Mouse (Mus musculus): ENCODE measurements at regions not wholly inside any gene's neighbourhood (a gene's known extent, or its start where the extent isn't known, plus 50 kb on each side); places are given as distances from the start of the nearest gene placed in this dataset.
A peak's percentile ranks its signal among the peaks of the same experiment; 100 is the strongest.

- no peak for ATAC-seq (replicated peaks; ENCODE audit: low FRiP score)
Observed at GRCm38 (mm10) chr1:42260033-42260925, 435.3 kb upstream of the Pou3f3 start.

GRCm38 (mm10) chr1:42261031-42261430 is 434.5 kb upstream of the Pou3f3 start:
- Histone ChIP-seq H3K9me3 (ENCODE audit: control insufficient read depth, low read length) (no peaks in the 10 kb centered on the region), H3K36me3 (ENCODE audit: control insufficient read depth, insufficient read depth, low read length) (no peaks in the 10 kb centered on the region), H3K4me3 (ENCODE audit: low read depth, low read length) (no peak overlapping the region), H3K4me1 (replicated peaks; ENCODE audit: control insufficient read depth, insufficient read depth, low read length) (no peaks in the 10 kb centered on the region), H3K27me3 (replicated peaks; ENCODE audit: control insufficient read depth, insufficient read depth, low read length) (no peaks in the 10 kb centered on the region), H3K9ac (ENCODE audit: low read depth, low read length) (no peak overlapping the region), H3K27ac (ENCODE audit: low read depth, low read length) (no peak overlapping the region), H3K4me2 (no peak overlapping the region)
- ATAC-seq (replicated peaks; ENCODE audit: low FRiP score) (no peak), DNase-seq (ENCODE audit: low spot score) (no peak)
- WGBS, result 83% methylated on average over 3 of the region's 3 CpGs

More at GRCm38 (mm10) chr1:42260033-42260925, 435.3 kb upstream of the Pou3f3 start:
- no peaks in the 10 kb centered on the region for H3K36me3 ChIP-seq (ENCODE audit: control insufficient read depth, insufficient read depth, low read length)
- no peaks in the 10 kb centered on the region for H3K27me3 ChIP-seq (replicated peaks; ENCODE audit: control insufficient read depth, insufficient read depth, low read length)
- WGBS, result 70% methylated on average over 9 of the region's 9 CpGs
- no peaks in the 10 kb centered on the region for H3K9me3 ChIP-seq (ENCODE audit: control insufficient read depth, low read length)
- no peak overlapping the region for H3K4me3 ChIP-seq (ENCODE audit: low read depth, low read length)
- no peak overlapping the region for H3K27ac ChIP-seq (ENCODE audit: low read depth, low read length)
- DNase-seq (ENCODE audit: low spot score), result no peak
- H3K4me1 ChIP-seq (replicated peaks; ENCODE audit: control insufficient read depth, insufficient read depth, low read length), result no peaks in the 10 kb centered on the region
- no peak overlapping the region for H3K4me2 ChIP-seq
- no peak overlapping the region for H3K9ac ChIP-seq (ENCODE audit: low read depth, low read length)

GRCm38 (mm10) chr1:42261800-42262199 is 433.8 kb upstream of the Pou3f3 start:
- H3K27ac ChIP-seq (ENCODE audit: low read depth, low read length), result no peak overlapping the region
- no peak for ATAC-seq (replicated peaks; ENCODE audit: low FRiP score)
- no peaks in the 10 kb centered on the region for H3K36me3 ChIP-seq (ENCODE audit: control insufficient read depth, insufficient read depth, low read length)
- DNase-seq (ENCODE audit: low spot score), result no peak
- H3K9me3 ChIP-seq (ENCODE audit: control insufficient read depth, low read length), result no peaks in the 10 kb centered on the region
- H3K9ac ChIP-seq (ENCODE audit: low read depth, low read length), result no peak overlapping the region
- 16% methylated on average over 13 of the region's 13 CpGs for WGBS
- H3K27me3 ChIP-seq (replicated peaks; ENCODE audit: control insufficient read depth, insufficient read depth, low read length), result no peaks in the 10 kb centered on the region
- H3K4me1 ChIP-seq (replicated peaks; ENCODE audit: control insufficient read depth, insufficient read depth, low read length), result no peaks in the 10 kb centered on the region
- peak overlapping the region; percentile 12; the same call in 1 of the 2 replicates for H3K4me2 ChIP-seq
- no peak overlapping the region for H3K4me3 ChIP-seq (ENCODE audit: low read depth, low read length)

GRCm38 (mm10) chr1:42262606-42263005 is 433.0 kb upstream of the Pou3f3 start:
- Histone ChIP-seq H3K4me2 (no peak overlapping the region), H3K9me3 (ENCODE audit: control insufficient read depth, low read length) (no peaks in the 10 kb centered on the region), H3K9ac (ENCODE audit: low read depth, low read length) (no peak overlapping the region), H3K36me3 (ENCODE audit: control insufficient read depth, insufficient read depth, low read length) (no peaks in the 10 kb centered on the region), H3K4me3 (ENCODE audit: low read depth, low read length) (no peak overlapping the region), H3K27me3 (replicated peaks; ENCODE audit: control insufficient read depth, insufficient read depth, low read length) (no peaks in the 10 kb centered on the region), H3K4me1 (replicated peaks; ENCODE audit: control insufficient read depth, insufficient read depth, low read length) (no peaks in the 10 kb centered on the region), H3K27ac (ENCODE audit: low read depth, low read length) (no peak overlapping the region)
- ATAC-seq (replicated peaks; ENCODE audit: low FRiP score), result no peak
- DNase-seq (ENCODE audit: low spot score), result no peak
- WGBS, result 60% methylated on average over 5 of the region's 5 CpGs

- DNase-seq (ENCODE audit: low spot score) (no peak), ATAC-seq (replicated peaks; ENCODE audit: low FRiP score) (no peak)
- no peak overlapping the region for H3K9ac ChIP-seq (ENCODE audit: low read depth, low read length)
- no peaks in the 10 kb centered on the region for H3K4me1 ChIP-seq (replicated peaks; ENCODE audit: control insufficient read depth, insufficient read depth, low read length)
- no peak overlapping the region for H3K4me2 ChIP-seq
- no peaks in the 10 kb centered on the region for H3K36me3 ChIP-seq (ENCODE audit: control insufficient read depth, insufficient read depth, low read length)
- H3K4me3 ChIP-seq (ENCODE audit: low read depth, low read length), result no peak overlapping the region
- H3K27me3 ChIP-seq (replicated peaks; ENCODE audit: control insufficient read depth, insufficient read depth, low read length), result no peaks in the 10 kb centered on the region
- no peaks in the 10 kb centered on the region for H3K9me3 ChIP-seq (ENCODE audit: control insufficient read depth, low read length)
- no peak overlapping the region for H3K27ac ChIP-seq (ENCODE audit: low read depth, low read length)
- WGBS, result 65% methylated on average over 8 of the region's 8 CpGs
Observed at GRCm38 (mm10) chr1:42277130-42277529, 418.4 kb upstream of the Pou3f3 start.

- no peak overlapping the region for H3K4me3 ChIP-seq (ENCODE audit: low read depth, low read length)
- no peaks in the 10 kb centered on the region for H3K36me3 ChIP-seq (ENCODE audit: control insufficient read depth, insufficient read depth, low read length)
- H3K27me3 ChIP-seq (replicated peaks; ENCODE audit: control insufficient read depth, insufficient read depth, low read length), result no peaks in the 10 kb centered on the region
- ATAC-seq (replicated peaks; ENCODE audit: low FRiP score) (no peak), DNase-seq (ENCODE audit: low spot score) (no peak)
- no peaks in the 10 kb centered on the region for H3K9me3 ChIP-seq (ENCODE audit: control insufficient read depth, low read length)
- H3K4me2 ChIP-seq, result no peak overlapping the region
- H3K4me1 ChIP-seq (replicated peaks; ENCODE audit: control insufficient read depth, insufficient read depth, low read length), result no peaks in the 10 kb centered on the region
- H3K27ac ChIP-seq (ENCODE audit: low read depth, low read length), result no peak overlapping the region
- 78% methylated on average over 10 of the region's 10 CpGs for WGBS
- H3K9ac ChIP-seq (ENCODE audit: low read depth, low read length), result no peak overlapping the region
Observed at GRCm38 (mm10) chr1:42295841-42296240, 399.7 kb upstream of the Pou3f3 start.

- H3K9ac ChIP-seq (ENCODE audit: low read depth, low read length), result no peak overlapping the region
- DNase-seq (ENCODE audit: low spot score), result no peak
- H3K27ac ChIP-seq (ENCODE audit: low read depth, low read length), result no peak overlapping the region
- no peaks in the 10 kb centered on the region for H3K36me3 ChIP-seq (ENCODE audit: control insufficient read depth, insufficient read depth, low read length)
- 77% methylated on average over 1 of the region's 1 CpGs for WGBS
- no peak overlapping the region for H3K4me2 ChIP-seq
- H3K27me3 ChIP-seq (replicated peaks; ENCODE audit: control insufficient read depth, insufficient read depth, low read length), result no peaks in the 10 kb centered on the region
- no peak overlapping the region for H3K4me3 ChIP-seq (ENCODE audit: low read depth, low read length)
- no peak for ATAC-seq (replicated peaks; ENCODE audit: low FRiP score)
- no peaks in the 10 kb centered on the region for H3K9me3 ChIP-seq (ENCODE audit: control insufficient read depth, low read length)
- no peaks in the 10 kb centered on the region for H3K4me1 ChIP-seq (replicated peaks; ENCODE audit: control insufficient read depth, insufficient read depth, low read length)
Observed at GRCm38 (mm10) chr1:42309251-42309650, 386.3 kb upstream of the Pou3f3 start.

GRCm38 (mm10) chr1:42313494-42313893 is 382.1 kb upstream of the Pou3f3 start:
- no peaks in the 10 kb centered on the region for H3K4me1 ChIP-seq (replicated peaks; ENCODE audit: control insufficient read depth, insufficient read depth, low read length)
- H3K9me3 ChIP-seq (ENCODE audit: control insufficient read depth, low read length), result no peaks in the 10 kb centered on the region
- no peaks in the 10 kb centered on the region for H3K27me3 ChIP-seq (replicated peaks; ENCODE audit: control insufficient read depth, insufficient read depth, low read length)
- no peak overlapping the region for H3K4me2 ChIP-seq
- no peak overlapping the region for H3K4me3 ChIP-seq (ENCODE audit: low read depth, low read length)
- H3K27ac ChIP-seq (ENCODE audit: low read depth, low read length), result no peak overlapping the region
- no peaks in the 10 kb centered on the region for H3K36me3 ChIP-seq (ENCODE audit: control insufficient read depth, insufficient read depth, low read length)
- H3K9ac ChIP-seq (ENCODE audit: low read depth, low read length), result no peak overlapping the region
- no peak for DNase-seq (ENCODE audit: low spot score)
- WGBS, result 81% methylated on average over 4 of the region's 4 CpGs
- no peak for ATAC-seq (replicated peaks; ENCODE audit: low FRiP score)

GRCm38 (mm10) chr1:42351884-42352283 is 343.7 kb upstream of the Pou3f3 start:
- H3K27me3 ChIP-seq (replicated peaks; ENCODE audit: control insufficient read depth, insufficient read depth, low read length), result no peaks in the 10 kb centered on the region
- H3K4me2 ChIP-seq, result no peak overlapping the region
- H3K27ac ChIP-seq (ENCODE audit: low read depth, low read length), result no peak overlapping the region
- no peaks in the 10 kb centered on the region for H3K4me1 ChIP-seq (replicated peaks; ENCODE audit: control insufficient read depth, insufficient read depth, low read length)
- DNase-seq (ENCODE audit: low spot score), result no peak
- H3K4me3 ChIP-seq (ENCODE audit: low read depth, low read length), result no peak overlapping the region
- H3K36me3 ChIP-seq (ENCODE audit: control insufficient read depth, insufficient read depth, low read length), result no peaks in the 10 kb centered on the region
- H3K9me3 ChIP-seq (ENCODE audit: control insufficient read depth, low read length), result no peaks in the 10 kb centered on the region
- no peak overlapping the region for H3K9ac ChIP-seq (ENCODE audit: low read depth, low read length)
- no peak for ATAC-seq (replicated peaks; ENCODE audit: low FRiP score)
- WGBS, result 85% methylated on average over 4 of the region's 4 CpGs

Measured in liver, embryonic 11.5 days (tissue).